Mouse (Mus musculus): Measurements from ENCODE around the gene Cog7. TPM values are rescaled to one million over a fixed set of nuclear protein-coding genes. Genes with fewer than 3 reads are reported as not detected.

The Cog7 gene
- 27.1 and 27.5 TPM in 2 replicates for polyA plus RNA-seq (2015; fragmentation: Nextera tagmentation; extraction: Ambion mirVana)

DNA sequence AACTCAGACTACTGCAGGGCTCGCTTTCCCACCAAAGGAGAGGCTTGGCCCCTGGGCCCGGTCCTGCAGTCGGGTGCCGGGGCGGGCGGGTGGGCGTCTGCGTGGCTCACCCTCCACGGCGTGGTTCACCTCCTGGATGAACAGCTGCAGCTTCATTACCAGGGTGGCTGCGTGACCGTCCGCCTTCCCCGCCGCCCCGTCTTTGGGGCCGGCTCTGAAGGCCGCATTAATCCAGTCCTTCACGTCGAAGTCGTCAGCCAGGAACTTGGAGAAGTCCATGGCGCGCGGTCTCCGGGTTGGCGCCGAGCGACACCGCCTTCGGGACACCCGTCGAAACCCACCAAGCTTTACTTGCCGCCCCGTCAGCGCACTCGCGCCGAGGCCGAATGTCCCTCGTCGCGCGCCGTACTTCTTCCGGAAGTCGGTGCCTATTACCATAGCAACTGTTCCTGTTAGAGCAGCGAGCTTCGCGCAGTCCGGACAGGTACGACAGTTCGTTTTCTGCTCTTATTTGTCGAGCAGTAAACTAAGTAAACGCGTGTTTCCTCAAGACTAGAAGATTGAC, at the start of gene Cog7:
Gene Cog7, minus strand, starts transcription at position 405 of the 565 bp plus-strand sequence.
- Histone ChIP-seq H3K4me1 (peaks cover 10% of the 10 kb centered on the region), H3K27me3 (replicated peaks) (no peaks in the 10 kb centered on the region), H3K4me3 (peak within 1 kb of the TSS; percentile 69), H3K27ac (0 out of 2 replicates have a peak within 1 kb of the TSS, but pooled peaks have one; percentile 31), H3K36me3 (replicated peaks) (0 out of 2 replicates have a peak, but pooled peaks cover 3% of the 10 kb centered on the region), H3K9me3 (no peaks in the 10 kb centered on the region), H3K4me2 (peak within 1 kb of the TSS; percentile 68), H3K9ac (peak within 1 kb of the TSS; percentile 54)
- ATAC-seq (replicated peaks) = peak; percentile 93
- under 1% methylated on average over 55 of the region's 55 CpGs for WGBS

DNA sequence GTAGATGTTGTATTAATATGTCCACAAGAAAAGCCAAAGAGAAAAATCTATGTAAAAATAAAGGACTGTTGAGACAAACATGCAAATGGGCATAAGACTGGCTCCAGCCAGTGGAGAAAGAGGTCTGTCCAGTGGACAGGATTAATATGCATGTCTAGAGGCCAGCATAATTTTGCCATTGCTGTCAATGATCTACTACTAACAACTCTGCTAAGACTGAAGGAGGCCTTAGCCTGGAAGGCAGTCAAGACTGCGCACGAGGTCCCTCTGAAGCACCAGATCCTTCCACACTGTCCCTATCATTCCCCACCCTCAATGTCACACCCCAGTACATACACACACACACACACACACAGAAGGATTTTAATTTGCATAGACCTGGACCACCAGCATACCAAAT, 40.6 kb upstream of the Cog7 start:
- no peak overlapping the region for H3K4me3 ChIP-seq
- no peak overlapping the region for H3K9ac ChIP-seq
- H3K4me2 ChIP-seq = no peak overlapping the region
- H3K27ac ChIP-seq = no peak overlapping the region
- WGBS = 93% methylated on average over 2 of the region's 2 CpGs
- H3K27me3 ChIP-seq (replicated peaks) = no peaks in the 10 kb centered on the region
- H3K36me3 ChIP-seq (replicated peaks) = no peaks in the 10 kb centered on the region
- peaks cover 27% of the 10 kb centered on the region for H3K4me1 ChIP-seq
- no peak for ATAC-seq (replicated peaks)
- no peaks in the 10 kb centered on the region for H3K9me3 ChIP-seq

DNA sequence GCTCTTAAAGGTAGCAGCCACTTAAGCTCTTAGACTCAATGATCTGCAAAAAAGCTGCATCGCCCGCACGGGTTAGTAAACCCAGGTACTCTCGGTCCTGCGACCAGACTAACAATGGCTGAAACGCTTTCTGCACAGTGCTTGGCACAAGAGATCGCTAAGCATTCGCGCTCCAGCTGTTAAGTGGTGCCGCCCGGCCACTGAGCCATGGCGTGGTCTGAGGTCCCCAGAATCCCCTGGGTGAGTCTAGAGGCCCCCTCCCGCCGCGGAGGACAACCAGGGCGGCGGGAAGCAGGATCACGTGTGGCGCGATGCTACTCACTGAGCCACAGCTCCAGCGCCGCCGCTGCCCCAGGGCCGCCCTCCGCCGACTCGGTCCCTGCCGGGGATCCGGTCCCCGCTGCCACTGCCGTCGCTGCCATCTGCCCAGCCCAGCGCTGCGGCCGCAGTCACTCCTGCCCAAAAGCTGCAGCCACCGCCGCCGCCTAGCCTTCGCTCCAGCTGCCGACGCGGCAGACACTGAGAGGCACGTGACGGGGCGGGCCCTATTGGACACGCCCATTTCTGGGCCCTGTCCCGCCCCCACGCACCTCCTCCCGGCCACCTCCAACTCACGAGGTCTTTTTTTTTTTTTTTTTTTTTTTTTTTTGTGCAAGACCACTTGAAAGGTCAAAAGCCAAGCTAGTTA, 39.3 kb upstream of the Cog7 start, which contains the start of gene Gga2:
Gene Gga2, minus strand, starts transcription at position 556 of the 688 bp plus-strand sequence.
- peak; percentile 91 for ATAC-seq (replicated peaks)
- Histone ChIP-seq H3K9ac (peak within 1 kb of the TSS; percentile 85), H3K4me3 (peak within 1 kb of the TSS; percentile 86), H3K4me2 (peak within 1 kb of the TSS; percentile 63), H3K36me3 (replicated peaks) (no peaks in the 10 kb centered on the region), H3K4me1 (peaks cover 39% of the 10 kb centered on the region), H3K9me3 (no peaks in the 10 kb centered on the region), H3K27me3 (replicated peaks) (no peaks in the 10 kb centered on the region), H3K27ac (peak within 1 kb of the TSS; percentile 94)
- WGBS = under 1% methylated on average over 50 of the region's 50 CpGs

DNA sequence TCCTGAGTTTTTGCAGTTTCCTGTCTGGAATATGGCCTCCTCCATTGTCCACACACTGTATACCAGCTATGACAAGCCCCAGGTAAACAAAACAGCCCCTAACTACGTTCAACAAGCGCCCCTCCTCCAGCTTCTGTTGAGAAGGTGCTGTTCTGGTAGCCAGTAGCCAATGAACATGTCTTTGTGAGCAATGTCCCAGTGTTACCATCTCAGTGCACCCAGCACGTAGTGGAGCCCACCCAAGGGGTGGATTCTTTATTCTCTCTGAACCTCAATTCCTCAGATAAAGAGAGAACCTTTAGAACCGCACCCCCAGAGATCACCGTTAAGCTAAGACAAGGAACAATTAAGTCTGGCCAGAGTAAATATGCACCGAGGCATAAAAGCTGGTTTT, 38.8 kb upstream of the Cog7 start:
- peaks cover 45% of the 10 kb centered on the region for H3K4me1 ChIP-seq
- peak overlapping the region; percentile 94 for H3K27ac ChIP-seq
- ATAC-seq (replicated peaks) = peak; percentile 72
- no peaks in the 10 kb centered on the region for H3K36me3 ChIP-seq (replicated peaks)
- H3K9me3 ChIP-seq = no peaks in the 10 kb centered on the region
- peak overlapping the region; percentile 86 for H3K4me3 ChIP-seq
- H3K4me2 ChIP-seq = peak overlapping the region; percentile 63
- peak overlapping the region; percentile 85 for H3K9ac ChIP-seq
- H3K27me3 ChIP-seq (replicated peaks) = no peaks in the 10 kb centered on the region
- WGBS = under 1% methylated on average over 6 of the region's 6 CpGs

DNA sequence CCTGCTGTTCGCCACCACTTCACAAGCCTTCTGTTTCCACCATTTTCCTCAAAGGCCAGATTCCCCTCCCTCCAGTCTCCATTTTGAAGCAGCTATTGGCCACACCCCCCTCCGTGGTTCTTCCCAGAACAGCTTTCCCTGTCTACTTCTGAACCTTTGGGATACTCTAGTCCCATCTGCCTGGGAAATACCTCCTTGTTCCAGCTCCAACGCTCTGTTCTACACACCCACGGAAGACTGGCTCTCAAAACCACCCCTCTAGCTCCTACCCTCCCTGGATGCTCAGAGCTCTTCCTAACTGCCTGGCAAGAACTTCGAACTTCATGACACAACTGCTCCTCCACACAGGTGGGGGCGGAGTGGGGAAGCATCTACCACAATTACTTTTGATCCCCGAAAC, 37.5 kb upstream of the Cog7 start:
- Histone ChIP-seq H3K36me3 (replicated peaks) (no peaks in the 10 kb centered on the region), H3K4me1 (peaks cover 48% of the 10 kb centered on the region), H3K4me3 (peak overlapping the region; percentile 86; the same call in 1 of the 2 replicates), H3K27ac (no peak overlapping the region), H3K27me3 (replicated peaks) (no peaks in the 10 kb centered on the region), H3K4me2 (peak overlapping the region; percentile 63), H3K9me3 (no peaks in the 10 kb centered on the region), H3K9ac (no peak overlapping the region)
- 87% methylated on average over 7 of the region's 7 CpGs for WGBS
- ATAC-seq (replicated peaks) = no peak

DNA sequence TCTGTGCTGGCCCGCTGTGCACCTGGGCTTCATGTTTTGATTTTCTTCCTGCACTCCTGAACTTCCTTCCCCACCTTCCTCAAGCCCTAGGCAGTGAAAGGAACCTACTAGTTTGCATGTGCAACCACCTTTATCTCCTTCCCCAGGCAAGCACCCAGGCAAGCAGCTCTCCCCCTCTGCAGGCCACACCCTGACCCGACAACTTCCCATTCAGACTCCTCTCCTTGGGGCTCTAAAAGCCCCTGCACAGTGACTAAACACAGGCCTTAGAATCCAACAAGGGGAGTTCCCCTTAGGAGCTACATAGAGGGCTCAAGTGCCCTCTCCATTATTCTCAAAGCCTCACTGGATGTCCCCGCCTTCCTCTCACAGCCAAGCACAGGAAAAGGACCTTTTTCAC, 36.7 kb upstream of the Cog7 start:
- Histone ChIP-seq H3K4me1 (peaks cover 48% of the 10 kb centered on the region), H3K27ac (no peak overlapping the region), H3K4me3 (peak overlapping the region; percentile 86; the same call in 1 of the 2 replicates), H3K36me3 (replicated peaks) (no peaks in the 10 kb centered on the region), H3K27me3 (replicated peaks) (no peaks in the 10 kb centered on the region), H3K9ac (no peak overlapping the region), H3K9me3 (no peaks in the 10 kb centered on the region), H3K4me2 (peak overlapping the region; percentile 63)
- no peak for ATAC-seq (replicated peaks)
- 56% methylated on average over 3 of the region's 3 CpGs for WGBS

DNA sequence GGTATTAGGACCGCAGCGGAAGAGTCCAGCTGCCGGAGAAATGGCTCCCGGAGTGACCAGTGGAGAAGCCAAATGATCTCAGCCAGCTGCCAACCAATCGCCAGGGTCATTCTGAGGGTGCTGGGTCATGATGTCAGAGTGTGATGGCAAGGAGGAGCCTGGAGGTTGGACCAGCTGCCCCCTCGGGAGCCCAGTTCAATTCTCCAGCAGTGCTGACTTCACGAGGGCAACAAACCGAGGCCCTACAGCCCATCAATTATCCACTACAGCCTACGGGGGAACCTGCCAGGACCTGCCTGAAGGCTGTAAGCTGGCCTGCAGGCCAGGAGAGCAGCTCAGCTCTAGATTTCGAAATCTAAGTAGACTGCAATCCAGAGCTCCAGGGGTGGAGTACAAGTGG, 34.2 kb upstream of the Cog7 start:
- 70% methylated on average over 10 of the region's 10 CpGs for WGBS
- Histone ChIP-seq H3K36me3 (replicated peaks) (peaks cover 16% of the 10 kb centered on the region), H3K27me3 (replicated peaks) (no peaks in the 10 kb centered on the region), H3K4me1 (peaks cover 48% of the 10 kb centered on the region), H3K27ac (no peak overlapping the region), H3K4me2 (no peak overlapping the region), H3K9ac (no peak overlapping the region), H3K4me3 (no peak overlapping the region), H3K9me3 (no peaks in the 10 kb centered on the region)
- no peak for ATAC-seq (replicated peaks)

DNA sequence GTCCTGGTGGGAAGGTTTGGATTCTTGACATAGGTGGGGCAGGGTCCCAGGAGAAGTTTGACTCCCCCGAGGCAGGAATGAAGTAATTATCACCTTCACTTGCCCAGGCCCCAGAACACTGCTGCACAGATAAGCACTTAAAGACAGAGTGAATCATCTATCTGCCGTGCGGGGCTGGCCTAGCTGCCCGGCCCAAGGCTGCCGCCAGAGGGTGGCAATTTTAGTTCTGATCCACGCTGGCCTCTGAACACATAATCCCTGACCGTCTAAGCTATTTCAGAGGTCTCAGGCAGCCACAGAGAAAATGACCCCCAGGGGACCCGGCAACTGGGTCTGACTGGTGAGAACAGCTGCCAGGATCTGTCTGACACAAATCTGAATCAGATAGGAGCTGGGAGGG, 33.6 kb upstream of the Cog7 start:
- ATAC-seq (replicated peaks) = no peak
- H3K4me3 ChIP-seq = no peak overlapping the region
- peaks cover 48% of the 10 kb centered on the region for H3K4me1 ChIP-seq
- no peaks in the 10 kb centered on the region for H3K27me3 ChIP-seq (replicated peaks)
- H3K27ac ChIP-seq = no peak overlapping the region
- 52% methylated on average over 8 of the region's 8 CpGs for WGBS
- no peak overlapping the region for H3K9ac ChIP-seq
- H3K4me2 ChIP-seq = no peak overlapping the region
- peaks cover 22% of the 10 kb centered on the region for H3K36me3 ChIP-seq (replicated peaks)
- H3K9me3 ChIP-seq = no peaks in the 10 kb centered on the region

DNA sequence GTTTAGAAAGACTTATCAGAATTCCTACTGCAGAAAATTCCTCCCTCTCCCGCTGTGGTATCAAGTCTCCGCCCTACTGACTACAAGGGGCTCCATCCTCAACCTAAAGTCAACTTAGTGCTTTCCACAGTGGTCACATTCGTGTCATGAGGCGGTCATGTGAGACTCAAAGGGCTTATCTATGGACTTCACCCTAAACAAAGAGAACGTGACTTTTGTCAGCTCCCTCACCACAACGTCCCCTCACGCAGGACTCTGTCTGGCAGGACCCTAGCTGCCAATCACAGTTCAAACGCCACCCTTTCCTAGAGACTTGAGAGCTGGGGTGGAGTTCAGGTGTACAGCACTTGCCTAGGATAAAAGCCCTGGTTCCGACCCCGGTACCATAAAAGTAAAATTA, 31.4 kb upstream of the Cog7 start:
- H3K27ac ChIP-seq = no peak overlapping the region
- no peak for ATAC-seq (replicated peaks)
- no peaks in the 10 kb centered on the region for H3K9me3 ChIP-seq
- peaks cover 42% of the 10 kb centered on the region for H3K36me3 ChIP-seq (replicated peaks)
- H3K27me3 ChIP-seq (replicated peaks) = no peaks in the 10 kb centered on the region
- H3K4me1 ChIP-seq = peaks cover 28% of the 10 kb centered on the region
- H3K4me3 ChIP-seq = no peak overlapping the region
- WGBS = 92% methylated on average over 10 of the region's 10 CpGs
- no peak overlapping the region for H3K4me2 ChIP-seq
- H3K9ac ChIP-seq = no peak overlapping the region

DNA sequence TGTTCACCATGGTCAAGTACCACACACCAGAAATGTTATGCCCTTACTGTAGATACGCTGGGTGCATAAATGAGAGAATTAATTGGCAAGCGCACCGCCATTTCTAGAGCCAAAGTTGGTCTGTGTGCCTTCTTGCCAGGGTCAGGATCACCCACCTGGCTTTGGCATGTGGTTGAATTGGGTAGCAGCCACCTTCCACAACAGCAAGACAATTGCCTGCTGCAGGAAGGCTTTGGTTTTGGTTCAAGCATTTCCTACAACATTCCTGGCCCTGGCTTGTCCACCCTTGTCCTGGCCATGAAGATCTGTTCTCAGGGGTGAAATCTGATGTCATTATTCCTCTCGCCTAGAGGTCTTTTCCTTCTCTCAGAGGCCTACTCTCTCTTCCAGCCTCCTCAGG, 30.9 kb upstream of the Cog7 start:
- peaks cover 48% of the 10 kb centered on the region for H3K36me3 ChIP-seq (replicated peaks)
- WGBS = 94% methylated on average over 4 of the region's 4 CpGs
- no peak for ATAC-seq (replicated peaks)
- H3K4me1 ChIP-seq = peaks cover 23% of the 10 kb centered on the region
- H3K27me3 ChIP-seq (replicated peaks) = no peaks in the 10 kb centered on the region
- H3K9ac ChIP-seq = no peak overlapping the region
- no peak overlapping the region for H3K4me3 ChIP-seq
- H3K9me3 ChIP-seq = no peaks in the 10 kb centered on the region
- no peak overlapping the region for H3K27ac ChIP-seq
- H3K4me2 ChIP-seq = no peak overlapping the region

DNA sequence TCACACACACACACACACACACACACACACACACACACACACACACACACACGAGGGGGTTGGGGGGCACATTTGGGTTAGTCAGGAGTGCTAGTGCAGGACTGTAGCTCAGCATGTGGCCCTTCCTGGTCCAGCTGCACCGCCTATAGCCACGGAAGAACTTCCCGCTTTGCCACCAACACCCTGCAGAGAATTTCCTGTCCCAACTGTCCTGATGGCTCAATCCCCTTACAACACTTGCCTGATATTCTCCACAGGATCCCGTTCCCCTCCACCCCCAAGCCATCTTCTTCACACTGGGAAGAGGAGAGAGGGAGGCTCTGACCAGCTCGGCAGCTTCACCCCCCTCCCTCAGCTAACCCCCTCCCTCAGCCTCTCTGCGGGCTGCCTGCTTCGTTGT, 18.9 kb upstream of the Cog7 start:
- Histone ChIP-seq H3K27ac (no peak overlapping the region), H3K4me3 (no peak overlapping the region), H3K4me1 (no peaks in the 10 kb centered on the region), H3K9me3 (no peaks in the 10 kb centered on the region), H3K4me2 (no peak overlapping the region), H3K27me3 (replicated peaks) (no peaks in the 10 kb centered on the region), H3K9ac (no peak overlapping the region), H3K36me3 (replicated peaks) (peaks cover 60% of the 10 kb centered on the region)
- no peak for ATAC-seq (replicated peaks)
- 79% methylated on average over 8 of the region's 8 CpGs for WGBS

DNA sequence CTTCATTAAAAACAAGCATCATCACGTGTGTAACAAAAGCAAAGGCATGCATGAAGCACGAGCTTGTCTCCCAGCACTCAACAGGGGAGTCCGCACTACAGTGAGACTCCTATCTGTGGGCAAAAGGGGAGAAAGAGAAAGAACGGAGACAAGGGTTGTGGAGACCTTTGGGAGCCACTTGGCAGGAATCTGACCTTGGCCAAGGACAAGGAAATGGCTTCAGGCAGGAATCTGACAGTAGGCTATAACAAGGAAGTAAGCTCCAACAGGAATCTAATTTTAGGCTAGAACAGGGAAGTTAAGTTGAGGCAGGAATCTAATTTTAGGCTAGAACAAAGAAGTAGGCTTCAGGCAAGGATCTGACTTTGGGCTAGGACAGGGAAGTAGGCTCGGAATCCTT, 14.4 kb upstream of the Cog7 start:
- 88% methylated on average over 5 of the region's 5 CpGs for WGBS
- H3K27me3 ChIP-seq (replicated peaks) = no peaks in the 10 kb centered on the region
- H3K9me3 ChIP-seq = no peaks in the 10 kb centered on the region
- H3K4me3 ChIP-seq = no peak overlapping the region
- no peak for ATAC-seq (replicated peaks)
- no peak overlapping the region for H3K9ac ChIP-seq
- H3K4me1 ChIP-seq = no peaks in the 10 kb centered on the region
- H3K4me2 ChIP-seq = no peak overlapping the region
- H3K36me3 ChIP-seq (replicated peaks) = peaks cover 72% of the 10 kb centered on the region
- H3K27ac ChIP-seq = no peak overlapping the region

DNA sequence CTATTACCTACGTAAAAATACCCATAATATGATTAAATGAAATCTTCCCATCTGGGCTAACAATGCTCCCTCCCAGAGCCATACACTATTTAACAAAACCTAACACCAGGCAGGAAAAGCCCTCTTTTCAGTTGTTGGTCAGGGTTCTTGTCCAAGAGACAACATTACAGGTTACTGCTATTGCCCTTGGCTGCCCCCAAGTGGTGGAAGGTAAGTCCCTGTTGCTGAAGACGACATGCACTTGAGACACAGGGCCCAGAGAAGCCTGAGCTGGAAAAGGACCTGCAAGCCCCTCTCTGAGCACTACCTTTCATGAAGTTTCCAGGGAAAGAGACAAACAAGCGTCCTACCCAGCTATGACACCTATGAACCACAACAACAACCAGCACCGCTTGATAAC, 6.5 kb downstream of the Cog7 start:
- H3K27me3 ChIP-seq (replicated peaks) = no peaks in the 10 kb centered on the region
- no peak for ATAC-seq (replicated peaks)
- H3K9me3 ChIP-seq = no peaks in the 10 kb centered on the region
- H3K36me3 ChIP-seq (replicated peaks) = peaks cover 3% of the 10 kb centered on the region; the same call in 1 of the 2 replicates
- no peak overlapping the region for H3K27ac ChIP-seq
- H3K4me3 ChIP-seq = no peak overlapping the region
- H3K9ac ChIP-seq = no peak overlapping the region
- WGBS = 57% methylated on average over 4 of the region's 4 CpGs
- H3K4me2 ChIP-seq = no peak overlapping the region
- no peaks in the 10 kb centered on the region for H3K4me1 ChIP-seq
